Mouse (Mus musculus): ENCODE results near the gene Chtf18. TPM values are rescaled to one million over a fixed set of nuclear protein-coding genes. Genes with fewer than 3 reads are reported as not detected.
A peak's percentile ranks its signal among the peaks of the same experiment; 100 is the strongest.
"Not testable (repeated sequence)": the region's sequence is repeated elsewhere in the genome, so short reads cannot be mapped to it uniquely, and the experiment has no call there.

The Chtf18 gene
- 18.4 and 20.4 TPM in 2 replicates for polyA plus RNA-seq (2012; rRNA removed)

DNA sequence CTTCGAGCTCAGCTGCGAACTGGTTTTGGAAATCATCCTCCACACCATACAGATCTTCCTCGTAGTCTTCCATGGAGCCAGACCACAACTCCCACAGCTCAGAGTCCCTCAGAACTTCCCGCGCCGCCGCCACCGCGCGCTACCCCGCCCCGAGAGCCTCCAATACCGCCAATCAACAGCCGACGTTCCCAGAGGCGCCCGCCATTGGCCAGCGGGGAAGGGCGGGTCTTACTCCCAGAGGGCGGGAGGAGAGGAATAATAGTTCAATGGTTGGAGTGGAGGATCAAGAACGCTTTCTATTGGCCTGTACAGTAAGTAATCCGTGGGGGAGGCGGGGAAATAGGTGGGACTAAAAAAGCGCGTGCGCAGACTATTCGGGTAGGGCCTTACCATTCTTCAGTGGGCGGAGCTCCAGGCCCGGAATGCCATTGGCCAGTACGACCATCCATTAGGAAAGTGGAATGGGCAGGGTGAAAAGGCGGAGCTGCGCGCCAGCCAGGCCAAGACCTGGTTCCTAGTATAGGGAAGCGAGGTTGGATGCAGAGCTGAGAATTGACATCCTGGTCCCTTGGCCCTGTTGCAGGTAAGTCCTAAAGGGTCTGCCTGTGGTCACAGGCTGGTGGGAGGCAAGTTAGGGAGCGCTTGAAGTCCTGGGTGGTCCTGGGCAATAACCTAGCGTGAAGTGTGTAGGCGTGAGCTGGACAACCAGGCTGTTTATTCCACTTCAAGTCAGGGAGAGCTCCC is at the start of gene Chtf18, which contains the start of gene Rpusd1:
Gene Chtf18 (minus strand): TSS at position 155 of the 744 bp plus-strand sequence.
Gene Rpusd1 (plus strand): TSS at position 406 of the 744 bp plus-strand sequence.
- under 1% methylated on average over 37 of the region's 37 CpGs for WGBS
- peak; percentile 99 for DNase-seq (ENCODE audit: low read depth, low spot score)

DNA sequence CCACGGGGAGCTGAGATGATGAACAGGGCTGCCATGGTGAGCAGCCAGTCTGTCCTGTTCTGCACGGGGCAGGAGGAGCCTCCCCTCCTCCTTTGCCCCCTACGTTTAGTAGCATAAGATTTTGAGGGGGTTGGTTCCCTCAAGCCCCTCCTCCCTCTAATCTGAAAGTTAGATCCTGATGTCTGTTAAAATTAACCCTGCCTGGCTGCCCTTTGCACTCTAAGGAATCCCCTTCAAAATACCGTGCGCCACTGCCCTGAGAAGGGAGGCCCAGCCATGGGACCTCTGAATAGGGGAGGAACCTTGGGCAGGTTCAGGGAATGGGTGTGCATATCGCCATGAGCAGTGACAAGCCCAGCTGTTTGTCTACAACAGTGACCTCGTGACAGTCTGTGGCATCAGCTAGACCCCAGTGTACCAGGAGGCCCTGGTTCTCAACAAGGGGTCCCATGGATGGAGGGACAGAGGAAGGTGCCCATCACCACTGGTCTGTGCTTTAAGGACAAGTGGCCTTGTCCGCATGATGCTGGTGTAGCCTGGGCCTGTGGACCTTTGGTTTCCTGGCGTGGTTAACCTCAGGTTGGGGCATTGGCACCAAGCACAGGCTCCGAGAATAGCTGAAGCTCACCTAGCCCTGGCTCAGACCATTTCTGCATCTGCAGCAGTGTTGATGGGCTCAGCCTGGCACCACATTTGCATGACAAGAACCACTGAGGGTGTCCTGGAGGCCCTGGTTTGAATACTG is 48.3 kb upstream of the Chtf18 start:
- WGBS = 74% methylated on average over 10 of the region's 10 CpGs
- DNase-seq (ENCODE audit: low read depth, low spot score) = no peak

DNA sequence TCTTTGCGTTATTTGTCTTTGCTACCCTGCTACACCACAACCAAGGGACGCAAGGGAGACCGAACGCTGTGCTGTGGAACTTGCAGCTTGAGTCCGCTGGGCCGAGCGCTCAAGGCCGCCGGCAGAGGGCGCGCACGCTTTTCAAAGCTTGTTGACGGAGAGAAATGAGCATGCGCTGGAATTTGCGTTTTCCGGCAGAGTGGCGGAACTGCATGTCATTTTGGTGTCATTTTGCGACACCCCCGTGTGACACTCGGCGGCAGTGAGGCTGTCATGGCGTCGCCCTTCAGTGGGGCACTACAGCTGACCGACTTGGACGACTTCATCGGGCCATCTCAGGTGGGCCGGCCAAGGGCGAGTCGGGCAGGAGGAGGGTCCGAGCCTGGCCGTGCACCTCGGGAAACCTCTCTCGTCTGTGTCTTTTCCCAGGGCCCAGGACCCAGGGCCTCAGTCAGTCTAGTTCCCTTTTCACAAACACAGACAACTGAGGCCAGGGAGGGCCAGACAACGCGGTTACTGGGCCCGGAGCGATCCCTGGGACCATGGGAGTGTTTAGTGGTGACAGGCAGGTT is 46.4 kb upstream of the Chtf18 start, which contains the start of gene Narfl:
Gene Narfl (plus strand): TSS at position 228 of the 572 bp plus-strand sequence.
- peak; percentile 93 for DNase-seq (ENCODE audit: low read depth, low spot score)
- WGBS = under 1% methylated on average over 37 of the region's 37 CpGs

DNA sequence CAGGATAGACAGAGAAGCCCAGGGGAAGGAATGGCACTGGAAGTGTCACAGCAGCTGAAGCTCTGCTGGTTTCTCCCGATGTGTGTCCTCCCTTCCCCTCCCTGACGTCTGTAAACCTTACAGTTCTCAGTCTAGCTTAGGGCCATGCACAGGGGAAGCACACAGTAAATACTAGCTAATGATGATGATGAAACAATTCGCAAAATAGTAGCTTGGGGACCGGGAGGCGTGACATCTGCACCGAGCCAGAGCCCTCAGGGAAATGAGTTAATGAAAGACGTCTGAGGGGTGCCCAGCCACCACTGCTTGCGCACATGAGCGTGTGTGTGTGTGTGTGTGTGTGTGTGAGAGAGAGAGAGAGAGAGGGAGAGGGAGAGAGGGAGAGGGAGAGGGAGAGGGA is 42.1 kb upstream of the Chtf18 start:
- DNase-seq (ENCODE audit: low read depth, low spot score) = no peak
- 51% methylated on average over 9 of the region's 9 CpGs for WGBS

DNA sequence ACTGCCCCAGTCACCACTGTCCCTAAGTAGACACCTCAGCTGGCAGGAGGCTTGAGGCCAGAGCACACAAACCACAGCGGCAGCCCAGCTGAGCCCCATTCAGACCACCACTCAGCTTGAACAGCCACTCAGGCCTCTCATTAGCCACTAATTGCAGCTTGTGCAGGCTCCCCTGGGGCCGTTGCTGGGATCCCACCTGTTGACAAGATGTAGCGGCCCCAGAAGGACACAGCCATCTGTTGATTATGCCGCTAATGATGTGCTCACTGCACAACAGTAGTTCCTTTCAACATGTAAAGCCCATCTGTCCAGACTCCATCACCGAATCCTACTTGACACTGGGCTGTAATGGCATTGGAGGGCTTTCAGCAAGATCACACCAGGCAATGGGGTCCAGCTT is 38.7 kb upstream of the Chtf18 start:
- WGBS = 69% methylated on average over 5 of the region's 5 CpGs
- DNase-seq (ENCODE audit: low read depth, low spot score) = no peak

DNA sequence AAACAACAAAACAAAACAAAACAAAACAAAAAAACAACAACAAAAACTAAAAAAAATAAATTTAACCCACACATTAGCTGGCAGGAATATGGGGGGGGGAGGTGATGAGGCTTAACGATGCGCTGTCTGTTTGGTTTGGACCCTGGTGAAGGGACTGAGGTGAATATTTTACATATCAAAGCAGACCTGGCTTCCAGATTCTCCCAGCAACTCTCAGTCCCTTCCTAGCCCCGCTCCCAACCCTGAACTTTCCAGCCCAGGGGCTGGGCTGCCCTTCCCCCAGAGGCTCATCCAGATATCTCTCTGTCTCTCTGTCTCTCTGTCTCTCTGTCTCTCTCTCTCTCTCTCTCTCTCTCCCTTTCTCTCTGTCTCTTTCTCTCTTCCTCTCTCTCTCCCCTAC is 35.4 kb upstream of the Chtf18 start:
- whole genome bisulfite sequencing = 46% methylated on average over 3 of the region's 3 CpGs
- no peak for DNase-seq (ENCODE audit: low read depth, low spot score)

DNA sequence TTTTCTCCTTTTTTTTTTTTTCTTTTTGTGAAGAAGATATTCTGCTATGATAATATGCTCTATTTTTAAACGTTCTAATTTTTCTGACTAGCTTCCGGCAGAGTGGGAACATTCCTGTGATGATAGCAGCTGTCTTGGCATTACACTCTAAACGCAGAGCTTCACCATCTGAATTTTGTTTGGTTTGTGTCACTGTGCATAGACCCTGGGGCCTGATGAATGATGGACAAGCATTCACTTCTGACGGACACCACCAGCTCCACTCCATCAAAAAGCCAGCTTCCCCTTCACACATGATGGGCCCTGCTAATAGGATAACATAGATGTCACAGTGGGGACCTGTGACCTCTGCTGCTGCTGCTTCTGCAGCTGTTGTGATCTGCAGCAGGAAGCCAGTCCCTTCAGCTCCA is 34.3 kb upstream of the Chtf18 start:
- 48% methylated on average over 4 of the region's 4 CpGs for WGBS
- DNase-seq (ENCODE audit: low read depth, low spot score) = no peak

DNA sequence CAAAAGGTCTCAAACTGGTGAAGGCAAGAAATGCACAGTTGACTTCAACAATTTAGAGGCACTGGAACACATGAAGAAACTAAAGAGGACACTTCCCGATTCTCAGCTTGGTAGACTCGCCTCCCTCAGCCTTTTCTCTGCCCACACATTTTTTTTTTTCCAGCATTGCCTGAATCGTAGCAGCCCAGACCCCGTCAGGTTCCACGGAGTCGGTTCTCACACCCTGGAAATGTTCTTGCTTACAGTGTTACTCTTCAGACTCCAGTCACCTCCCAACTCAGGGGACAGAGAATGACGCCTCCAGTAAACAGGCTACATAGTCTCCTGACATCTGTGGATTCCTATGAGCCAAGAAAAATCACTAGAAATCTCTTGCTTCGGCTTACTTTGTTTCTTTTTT is 32.9 kb upstream of the Chtf18 start:
- 70% methylated on average over 8 of the region's 8 CpGs for WGBS
- no peak for DNase-seq (ENCODE audit: low read depth, low spot score)

DNA sequence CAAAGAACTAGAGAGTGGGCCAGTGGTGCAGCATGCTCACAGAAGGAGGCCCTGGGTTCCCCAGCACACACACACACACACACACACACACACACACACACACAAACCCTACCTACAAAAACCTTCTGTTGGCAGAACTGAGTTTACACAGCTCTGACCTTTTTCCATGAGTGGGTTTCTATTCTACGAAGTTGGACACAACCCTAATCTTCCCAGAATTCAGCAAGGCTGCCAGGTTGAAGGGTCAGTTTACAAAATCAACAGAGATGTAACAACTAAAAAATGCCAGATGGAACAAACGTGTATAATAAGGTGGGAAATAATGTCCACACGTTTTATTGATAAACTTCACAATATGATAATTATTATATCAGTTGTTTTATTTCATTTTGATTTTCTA is 30.5 kb upstream of the Chtf18 start:
- 55% methylated on average over 3 of the region's 3 CpGs for WGBS
- DNase-seq (ENCODE audit: low read depth, low spot score) = no peak

DNA sequence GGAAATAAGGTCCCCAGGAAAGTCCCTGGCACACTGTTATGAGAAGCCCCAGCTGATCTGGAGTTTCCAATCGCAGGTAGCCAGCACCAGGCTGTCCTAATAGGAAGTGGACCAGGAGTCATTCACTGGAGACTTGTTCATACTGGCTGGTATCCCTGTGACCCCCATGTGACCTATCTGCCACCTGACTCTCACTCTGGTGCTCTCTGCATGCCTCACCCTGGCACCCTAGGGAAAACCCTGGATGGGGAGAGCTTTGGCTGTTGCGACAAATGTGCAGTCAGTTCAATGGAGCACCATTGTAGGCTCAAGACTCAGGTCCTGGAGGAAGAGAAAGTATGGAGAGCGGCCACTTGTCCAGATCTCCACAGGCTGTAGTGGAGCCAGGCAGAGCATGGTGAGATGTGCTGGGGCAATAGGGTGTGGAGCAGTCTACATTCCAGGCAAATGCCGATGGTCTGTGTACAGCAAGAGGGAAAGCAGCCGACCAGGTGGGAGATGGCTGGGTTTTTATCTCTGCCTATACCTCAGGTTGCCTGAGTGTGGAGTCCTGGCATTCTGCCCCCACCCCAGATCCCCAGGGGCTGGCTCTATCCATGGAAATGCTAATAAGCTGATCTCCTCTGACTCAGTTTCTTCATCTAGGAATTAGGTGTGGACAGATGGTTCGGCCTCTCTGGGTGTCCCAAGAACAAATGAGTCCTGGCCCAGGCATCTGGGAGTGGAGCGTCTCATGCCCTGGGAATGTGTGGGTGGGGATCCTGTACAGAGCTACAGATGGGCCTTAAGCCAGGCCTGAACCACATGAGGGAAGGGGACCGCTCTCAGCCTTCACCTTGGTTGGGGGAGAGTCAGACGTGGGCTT is 29.4 kb upstream of the Chtf18 start:
- DNase-seq (ENCODE audit: low read depth, low spot score) = no peak
- WGBS = 53% methylated on average over 9 of the region's 9 CpGs

DNA sequence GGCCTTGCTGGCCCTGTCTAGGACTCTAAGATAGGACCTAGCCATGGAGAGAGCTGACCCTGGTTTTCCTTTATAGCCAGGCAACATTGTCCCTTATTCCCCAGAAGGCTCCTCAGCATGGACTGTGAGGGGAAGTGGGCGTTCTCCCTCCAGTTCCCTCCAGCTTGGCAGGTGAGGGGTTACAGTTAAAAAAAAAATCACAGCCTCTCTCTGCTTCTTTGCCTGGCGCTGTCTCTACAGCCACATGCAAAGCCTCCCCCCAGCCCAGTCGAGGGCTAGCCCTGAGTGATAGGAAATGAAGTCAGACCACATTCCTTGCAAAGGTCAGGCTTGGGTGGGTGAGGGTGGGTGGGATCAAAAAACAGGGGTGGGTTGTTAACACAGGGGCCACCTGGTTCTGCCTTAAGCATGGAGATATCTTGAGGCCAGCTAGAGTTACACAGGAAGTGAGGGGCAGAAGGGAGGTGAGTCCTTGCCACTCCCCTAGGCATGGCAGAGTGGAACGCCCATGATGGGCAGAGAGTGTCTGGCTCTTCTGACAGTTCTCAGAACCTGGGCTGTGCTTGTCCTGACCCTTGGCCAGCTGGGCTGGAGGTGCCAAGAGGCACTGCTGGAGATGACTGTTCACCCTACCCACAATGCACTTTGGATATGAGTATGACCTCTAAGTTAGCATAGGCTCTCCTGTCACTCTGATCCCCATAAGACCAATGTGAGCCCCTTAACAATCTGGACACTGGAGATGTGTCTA is 28.6 kb upstream of the Chtf18 start:
- DNase-seq (ENCODE audit: low read depth, low spot score) = no peak
- 19% methylated on average over 4 of the region's 4 CpGs for WGBS

DNA sequence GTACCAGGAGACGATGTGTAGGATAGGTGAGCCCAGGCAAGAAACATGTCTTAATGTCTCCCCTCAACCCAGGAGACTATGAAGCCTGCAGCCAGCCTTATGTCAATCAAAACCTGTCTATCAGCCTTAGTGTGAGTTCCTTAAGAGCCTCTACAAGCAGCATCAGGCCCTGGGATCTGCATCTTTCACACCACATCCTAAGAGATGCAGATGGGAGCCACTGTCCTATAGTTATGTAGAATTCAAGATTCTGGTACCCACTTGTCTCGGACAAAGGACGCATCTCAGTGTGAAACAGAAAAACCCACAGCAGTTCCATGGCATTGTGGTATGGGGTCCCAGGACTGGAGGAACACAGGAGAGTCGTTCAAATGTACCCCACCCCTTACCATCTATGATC is 27.9 kb upstream of the Chtf18 start:
- WGBS = 79% methylated on average over 4 of the region's 4 CpGs
- DNase-seq (ENCODE audit: low read depth, low spot score) = no peak

DNA sequence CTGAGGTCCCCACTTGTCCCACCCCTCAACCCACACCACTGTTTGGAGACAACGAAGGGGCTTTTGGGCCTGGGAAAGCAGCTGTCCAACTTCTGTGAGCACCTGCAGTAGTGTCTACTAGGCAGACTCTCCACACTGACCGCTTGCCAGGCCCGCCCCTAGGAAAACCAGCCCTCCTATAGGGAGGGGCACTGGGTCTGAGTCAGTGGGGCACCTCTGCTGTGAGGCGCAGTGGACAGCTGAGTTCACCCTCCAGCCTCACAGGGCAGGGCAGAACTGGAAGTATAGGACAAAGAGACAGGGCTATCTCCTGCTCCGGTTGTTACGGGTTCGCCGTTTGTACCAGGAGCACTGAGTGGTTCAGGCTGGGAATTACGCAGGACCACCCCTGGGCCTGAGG is 27.0 kb upstream of the Chtf18 start, which contains the start of gene Msln:
Gene Msln (minus strand): TSS at position 138 of the 400 bp plus-strand sequence.
- no peak for DNase-seq (ENCODE audit: low read depth, low spot score)
- WGBS = 66% methylated on average over 9 of the region's 9 CpGs

DNA sequence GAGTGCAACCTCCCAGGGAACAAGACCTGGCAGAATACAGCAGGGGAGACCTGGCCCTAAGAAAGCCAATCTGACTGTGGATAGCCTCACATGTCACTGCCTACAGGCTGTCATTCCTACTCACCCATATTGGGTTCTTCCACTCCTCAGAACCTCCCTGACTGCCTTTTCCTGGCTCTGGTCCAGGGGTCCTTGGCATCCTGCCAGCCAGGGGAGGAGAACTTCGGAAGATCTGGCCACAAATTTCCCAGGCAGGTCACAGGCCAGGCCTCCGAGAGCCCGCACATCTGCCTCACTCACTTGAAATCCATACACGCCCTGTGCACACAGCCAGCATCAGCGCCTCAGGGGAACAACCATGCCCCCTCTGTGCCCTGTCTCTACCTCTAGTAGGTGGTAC is 24.2 kb upstream of the Chtf18 start:
- DNase-seq (ENCODE audit: low read depth, low spot score) = no peak
- WGBS = 9% methylated on average over 5 of the region's 5 CpGs

DNA sequence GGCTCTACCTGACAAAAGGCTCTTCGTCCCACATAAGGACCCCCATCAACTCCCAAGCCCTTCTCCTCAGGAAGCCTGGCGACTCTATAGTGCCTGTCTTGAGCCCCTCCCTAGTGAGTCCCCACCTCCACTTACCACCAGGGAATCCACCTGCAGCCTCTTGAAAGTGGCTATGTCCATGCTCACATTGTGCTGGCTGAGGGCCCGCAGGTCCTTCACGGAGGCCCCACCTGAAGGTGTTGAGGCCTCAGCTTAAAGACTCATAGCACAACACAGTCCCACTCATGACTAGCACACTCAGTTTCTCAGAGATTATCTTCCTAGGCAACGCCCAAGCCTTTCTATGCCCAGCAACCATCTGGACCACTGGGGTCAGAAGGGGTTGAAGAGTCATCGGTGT is 22.1 kb upstream of the Chtf18 start:
- 81% methylated on average over 6 of the region's 6 CpGs for WGBS
- DNase-seq (ENCODE audit: low read depth, low spot score) = no peak

DNA sequence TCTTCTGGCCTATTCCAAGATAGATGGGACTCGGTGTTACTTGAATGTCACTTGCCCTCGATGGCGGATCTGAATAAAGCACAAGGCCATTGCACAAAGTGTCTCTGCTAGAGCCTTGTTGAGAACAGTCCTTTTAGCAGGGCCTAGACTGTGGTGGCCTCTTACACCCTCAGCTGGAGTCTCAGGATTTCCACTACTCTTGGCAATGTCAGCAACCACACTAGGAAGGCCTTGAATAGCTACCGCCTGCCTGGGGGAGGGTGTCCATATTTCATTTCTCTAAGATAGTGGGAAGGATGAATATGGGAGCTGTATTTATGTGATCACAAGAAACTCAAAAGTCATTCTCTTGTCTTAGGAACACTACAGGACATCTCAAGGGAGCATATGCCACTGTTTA is 21.0 kb upstream of the Chtf18 start:
- 95% methylated on average over 4 of the region's 4 CpGs for WGBS
- DNase-seq (ENCODE audit: low read depth, low spot score) = no peak

DNA sequence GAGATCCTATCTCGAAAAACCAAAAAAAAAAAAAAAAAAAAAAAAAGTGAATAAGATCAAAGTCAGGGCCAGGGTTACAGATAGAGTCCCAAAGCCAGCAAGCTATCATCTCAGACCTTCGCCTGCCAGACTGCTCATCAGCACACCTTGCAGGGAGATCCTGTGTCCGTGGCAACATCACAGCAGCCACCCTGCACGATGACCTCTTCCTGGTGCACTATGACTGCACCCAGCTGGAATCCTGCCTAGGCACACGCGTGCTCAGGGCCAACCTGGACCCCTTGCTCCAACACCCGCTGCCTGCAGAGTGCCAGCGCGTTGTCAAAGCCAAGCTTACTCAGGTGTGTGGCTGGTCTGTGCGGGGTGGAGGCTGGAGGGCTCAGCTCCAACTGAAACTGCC is 17.1 kb upstream of the Chtf18 start:
- DNase-seq (ENCODE audit: low read depth, low spot score) = no peak
- whole genome bisulfite sequencing = 71% methylated on average over 10 of the region's 10 CpGs

DNA sequence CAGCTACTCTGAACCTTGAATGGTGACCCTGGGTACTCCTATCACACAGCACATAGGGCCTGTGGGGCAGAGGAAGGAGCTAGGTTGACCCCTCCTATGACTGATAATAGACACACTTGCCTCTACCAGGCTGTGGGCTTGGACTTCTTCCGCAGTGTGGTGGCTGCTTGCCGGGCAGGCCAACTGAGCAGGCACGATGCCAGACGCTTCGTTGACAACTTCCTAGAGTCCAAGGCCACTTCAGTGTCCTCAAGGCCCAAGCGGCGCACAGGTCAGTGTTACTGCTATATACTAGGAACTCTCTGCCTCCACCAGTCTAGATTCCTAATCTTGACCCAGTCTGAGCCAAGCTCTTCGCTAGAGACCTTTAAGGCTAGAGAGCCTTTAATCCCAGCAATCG is 16.6 kb upstream of the Chtf18 start:
- no peak for DNase-seq (ENCODE audit: low read depth, low spot score)
- 80% methylated on average over 9 of the region's 9 CpGs for WGBS

DNA sequence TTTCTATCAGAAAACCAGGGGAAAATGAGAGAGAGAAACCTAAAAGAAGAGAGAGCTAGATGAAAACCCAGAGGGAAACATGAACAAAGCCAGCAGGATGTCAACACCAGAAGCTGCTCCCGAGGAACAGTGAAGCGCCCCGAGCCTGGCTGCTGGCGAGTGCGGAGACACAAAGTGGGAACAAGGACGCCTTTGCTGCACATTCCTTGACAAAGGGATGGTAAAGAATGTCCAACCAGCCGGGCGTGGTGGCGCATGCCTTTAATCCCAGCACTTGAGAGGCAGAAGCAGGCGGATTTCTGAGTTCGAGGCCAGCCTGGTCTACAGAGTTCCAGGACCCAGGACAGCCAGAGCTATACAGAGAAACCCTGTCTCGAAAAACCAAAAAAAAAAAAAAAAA is 14.3 kb upstream of the Chtf18 start:
- DNase-seq (ENCODE audit: low read depth, low spot score) = not testable (repeated sequence)
- WGBS = 70% methylated on average over 12 of the region's 12 CpGs

Data from large intestine, adult 2 months (tissue).